Mouse (Mus musculus): ENCODE measurements around the gene Ranbp17. TPM values are rescaled to one million over a fixed set of nuclear protein-coding genes. Genes with fewer than 3 reads are reported as not detected.

Gene Ranbp17
- total and polyA plus RNA-seq, 3 experiments: 0.09 TPM; not detected in 2

GRCm38 (mm10) chr11:33361867-33362266, 151.7 kb downstream of the Ranbp17 start:
- dilution Hi-C loops (cut with MboI; ENCODE audit: extremely low pct_ligation_motif_present, extremely low pct_unique_long_range_greater_than_20kb, low sequenced_read_pairs) (no loop called here), in situ Hi-C loops (cut with MboI; ENCODE audit: low pct_ligation_motif_present, low pct_unique_long_range_greater_than_20kb, low sequenced_read_pairs) (no loop called here)
- H3K27ac ChIP-seq (ENCODE audit: insufficient read depth, low read depth): no peak overlapping the region
- no peaks in the 10 kb centered on the region for H3K9me3 ChIP-seq (replicated peaks; ENCODE audit: low read length)
- no peaks in the 10 kb centered on the region for H3K79me2 ChIP-seq (replicated peaks; ENCODE audit: control insufficient read depth, extremely low read depth, insufficient read depth, poor library complexity, severe bottlenecking)
- TF ChIP-seq CHD2 (IDR thresholded peaks at IDR 0.05; ENCODE audit: low read length) (no peak), JUND (conservative IDR thresholded peaks at IDR 0.05; ENCODE audit: low read depth, low read length) (no peak), POLR2AphosphoS2 (IDR thresholded peaks at IDR 0.05; ENCODE audit: low read depth, low read length) (no peak), E2F4 (IDR thresholded peaks at IDR 0.05; ENCODE audit: insufficient replicate concordance, low read depth, low read length) (no peak), EP300 (IDR thresholded peaks at IDR 0.05; ENCODE audit: low read length) (no peak), PAX5 (IDR thresholded peaks at IDR 0.05; ENCODE audit: low read length) (no peak), ZNF384 (IDR thresholded peaks at IDR 0.05; ENCODE audit: low read depth, low read length) (no peak), TBP (conservative IDR thresholded peaks at IDR 0.05; ENCODE audit: low read depth, low read length) (no peak), GABPA (IDR thresholded peaks at IDR 0.05; ENCODE audit: insufficient replicate concordance, low read depth, low read length) (no peak), NRF1 (IDR thresholded peaks at IDR 0.05; ENCODE audit: low read depth, low read length) (no peak), MYC (IDR thresholded peaks at IDR 0.05; ENCODE audit: low read depth, low read length) (no peak), ZC3H11A (IDR thresholded peaks at IDR 0.05; ENCODE audit: low read depth, low read length) (no peak), IRF4 (IDR thresholded peaks at IDR 0.05; ENCODE audit: low read depth, low read length) (no peak)
- no peaks in the 10 kb centered on the region for H3K36me3 ChIP-seq (replicated peaks in 1 of 2; ENCODE audit: control insufficient read depth in 1 of 2, insufficient read depth in 1 of 2, low read length in 1 of 2)
- H3K4me3 ChIP-seq (replicated peaks in 1 of 3; ENCODE audit: low read depth in 2 of 3, low read length in 2 of 3, poor library complexity in 1 of 3): no peak overlapping the region
- DNase-seq (ENCODE audit: extremely low read depth): no peak
- H3K4me2 ChIP-seq (ENCODE audit: insufficient read depth, low read depth, poor library complexity, severe bottlenecking): no peak overlapping the region
- no peak overlapping the region for H3K9ac ChIP-seq (ENCODE audit: insufficient read depth, low read depth)
- no peaks in the 10 kb centered on the region for H3K27me3 ChIP-seq (replicated peaks)
- no peaks in the 10 kb centered on the region for H3K4me1 ChIP-seq (ENCODE audit: control insufficient read depth in 1 of 2, insufficient read depth in 2 of 2)

GRCm38 (mm10) chr11:33349269-33349668, 164.3 kb downstream of the Ranbp17 start:
- peaks cover 0 to 23% of the 10 kb centered on the region in 2 experiments; a peak in 2 of 4 replicates for H3K4me1 ChIP-seq (ENCODE audit: control insufficient read depth in 1 of 2, insufficient read depth in 2 of 2)
- dilution Hi-C loops (cut with MboI; ENCODE audit: extremely low pct_ligation_motif_present, extremely low pct_unique_long_range_greater_than_20kb, low sequenced_read_pairs) (no loop called here), in situ Hi-C loops (cut with MboI; ENCODE audit: low pct_ligation_motif_present, low pct_unique_long_range_greater_than_20kb, low sequenced_read_pairs) (no loop called here)
- H3K9ac ChIP-seq (ENCODE audit: insufficient read depth, low read depth): no peak overlapping the region
- no peaks in the 10 kb centered on the region for H3K36me3 ChIP-seq (replicated peaks in 1 of 2; ENCODE audit: control insufficient read depth in 1 of 2, insufficient read depth in 1 of 2, low read length in 1 of 2)
- H3K27ac ChIP-seq (ENCODE audit: insufficient read depth, low read depth): no peak overlapping the region
- no peaks in the 10 kb centered on the region for H3K79me2 ChIP-seq (replicated peaks; ENCODE audit: control insufficient read depth, extremely low read depth, insufficient read depth, poor library complexity, severe bottlenecking)
- H3K4me2 ChIP-seq (ENCODE audit: insufficient read depth, low read depth, poor library complexity, severe bottlenecking): no peak overlapping the region
- H3K27me3 ChIP-seq (replicated peaks): no peaks in the 10 kb centered on the region
- DNase-seq (ENCODE audit: extremely low read depth): peak; percentile 83
- TF ChIP-seq CTCF (conservative IDR thresholded peaks at IDR 0.05 in 1 of 2, IDR thresholded peaks at IDR 0.05 in 1 of 2; ENCODE audit: low read depth in 2 of 2, low read length in 2 of 2): no peak
- TF ChIP-seq TCF12 (IDR thresholded peaks at IDR 0.05; ENCODE audit: low read depth, low read length): peak; percentile 54; the same call in 1 of the 2 replicates
- TF ChIP-seq RCOR1 (conservative IDR thresholded peaks at IDR 0.05; ENCODE audit: low read depth, low read length): no peak
- TF ChIP-seq POLR2AphosphoS2 (IDR thresholded peaks at IDR 0.05; ENCODE audit: low read depth, low read length): no peak
- peak; percentile 55; the same call in 1 of the 2 replicates for TF ChIP-seq USF2 (conservative IDR thresholded peaks at IDR 0.05; ENCODE audit: low read depth, low read length)
- TF ChIP-seq MYC (IDR thresholded peaks at IDR 0.05; ENCODE audit: low read depth, low read length): no peak
- TF ChIP-seq UBTF (IDR thresholded peaks at IDR 0.05; ENCODE audit: low read depth, low read length): no peak
- TF ChIP-seq USF1 (IDR thresholded peaks at IDR 0.05; ENCODE audit: low read depth, low read length): peak; percentile 42; the same call in 1 of the 2 replicates
- no peak for TF ChIP-seq ETS1 (conservative IDR thresholded peaks at IDR 0.05; ENCODE audit: low read depth, low read length)
- TF ChIP-seq MAFK (IDR thresholded peaks at IDR 0.05; ENCODE audit: insufficient replicate concordance, low read length): 0 out of 2 replicates have a peak, but pooled peaks have one; percentile 27
- no peak for TF ChIP-seq ELF1 (IDR thresholded peaks at IDR 0.05; ENCODE audit: low read depth, low read length)
- peak; percentile 90 for TF ChIP-seq BHLHE40 (IDR thresholded peaks at IDR 0.05; ENCODE audit: low read depth, low read length)
- TF ChIP-seq EP300 (IDR thresholded peaks at IDR 0.05; ENCODE audit: low read length): peak; percentile 77
- no peak for TF ChIP-seq ZNF384 (IDR thresholded peaks at IDR 0.05; ENCODE audit: low read depth, low read length)
- TF ChIP-seq IRF4 (IDR thresholded peaks at IDR 0.05; ENCODE audit: low read depth, low read length): no peak
- TF ChIP-seq MAX (IDR thresholded peaks at IDR 0.05; ENCODE audit: low read length): no peak
- no peak overlapping the region for H3K4me3 ChIP-seq (replicated peaks in 1 of 3; ENCODE audit: low read depth in 2 of 3, low read length in 2 of 3, poor library complexity in 1 of 3)
- no peaks in the 10 kb centered on the region for H3K9me3 ChIP-seq (replicated peaks; ENCODE audit: low read length)
